25 mouse cellular contexts compared by ENCODE assay signal in the genomic region with DNA sequence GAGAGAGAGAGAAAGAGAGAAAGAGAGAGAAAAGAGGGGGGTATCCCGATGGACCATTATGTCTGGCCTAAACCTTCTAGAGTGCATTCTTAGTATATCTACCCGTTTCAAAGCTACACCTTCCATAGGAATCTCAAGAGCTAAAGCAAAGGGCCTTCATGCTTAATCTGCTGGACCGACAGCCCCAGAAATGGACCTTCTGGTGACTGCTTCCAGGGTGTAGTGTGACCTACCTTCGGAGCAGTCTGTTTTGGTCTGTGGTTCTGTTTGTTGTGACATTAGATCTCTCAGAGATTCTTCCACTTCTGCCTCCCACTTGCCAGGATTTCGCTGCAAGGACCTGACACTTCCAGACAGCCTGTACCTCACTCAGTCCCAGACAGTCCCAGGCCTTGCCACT. TPM values are rescaled to one million over a fixed set of nuclear protein-coding genes. Genes with fewer than 3 reads are reported as not detected.
"Had no signal": no experiment of that assay in that cellular context is flagged by ENCODE, and none has a peak within 500 bp of the region (broad histone marks: within the 10 kb centered on the region; RNA-seq: fewer than 3 reads in every experiment).

No protein-coding gene starts in this region.

- H3K4me3 ChIP-seq: neural tube, embryonic 13.5 days; neural tube, embryonic 15.5 days; stomach, embryonic 15.5 days had no signal

- H3K27ac ChIP-seq: neural tube, embryonic 13.5 days; neural tube, embryonic 15.5 days; stomach, embryonic 15.5 days; stomach, postnatal 0 days had no signal

- H3K36me3 ChIP-seq: neural tube, embryonic 13.5 days; neural tube, embryonic 15.5 days; stomach, embryonic 15.5 days had no signal

- H3K4me2 ChIP-seq: neural tube, embryonic 13.5 days; neural tube, embryonic 15.5 days; stomach, embryonic 15.5 days had no signal

- H3K9ac ChIP-seq: neural tube, embryonic 13.5 days; neural tube, embryonic 15.5 days; stomach, embryonic 15.5 days had no signal

- DNase-seq: retina, postnatal 1 day; right cerebral cortex, adult 18-20 months; right cerebral cortex, postnatal 14 days; right cerebral cortex, postnatal 25 days; right cerebral cortex, postnatal 4 days; spleen, adult 18-20 months; thymus, adult 18-20 months; thymus, adult 2 months; thymus, postnatal 14 days; thymus, postnatal 25 days; thymus, postnatal 36 days; thymus, postnatal 4 days had no signal

- H3K4me1 ChIP-seq: neural tube, embryonic 13.5 days; stomach, embryonic 15.5 days had no signal

- H3K27me3 ChIP-seq: neural tube, embryonic 13.5 days; neural tube, embryonic 15.5 days; stomach, embryonic 15.5 days had no signal

- H3K9me3 ChIP-seq: neural tube, embryonic 13.5 days; neural tube, embryonic 15.5 days; stomach, embryonic 15.5 days had no signal

RNA-seq across cellular contexts. Expression of a gene that starts 28.1 kb away (rescaled TPM):
- total RNA-seq: neutrophil, adult 5-6 weeks had no signal
- polyA plus RNA-seq: neural tube, embryonic 13.5 days; neural tube, embryonic 14.5 days; neural tube, embryonic 15.5 days; small intestine, adult 2 months; spleen, adult 2 months; stomach, embryonic 14.5 days; stomach, embryonic 15.5 days; stomach, embryonic 16.5 days; stomach, postnatal 0 days; testis, adult 2 months; thymus, postnatal 0 days; urinary bladder, adult 2 months had no signal

RNA-seq across cellular contexts. Expression of a gene that starts 30.8 kb away (rescaled TPM):
- total RNA-seq: neutrophil, adult 5-6 weeks had no signal
- polyA plus RNA-seq: neural tube, embryonic 13.5 days; neural tube, embryonic 14.5 days; neural tube, embryonic 15.5 days; small intestine, adult 2 months; spleen, adult 2 months; stomach, embryonic 14.5 days; stomach, embryonic 15.5 days; stomach, embryonic 16.5 days; stomach, postnatal 0 days; testis, adult 2 months; thymus, postnatal 0 days; urinary bladder, adult 2 months had no signal
